Mouse (Mus musculus) frontal cortex, adult 2 months (tissue): ENCODE measurements at regions not wholly inside any gene's neighbourhood (a gene's known extent, or its start where the extent isn't known, plus 50 kb on each side); places are given as distances from the start of the nearest gene placed in this dataset.
"Not testable (repeated sequence)": the region's sequence is repeated elsewhere in the genome, so short reads cannot be mapped to it uniquely, and the experiment has no call there.

Experiments
- DNase-seq, 2 experiments: peaks; one replicate each; pipeline ENCODE4 v3.0.0; 2022; ENCODE audit warnings: low spot score in 1 of 2; ENCODE audit errors: extremely low spot score in 1 of 2

GRCm38 (mm10) chr2:10658317-10658716 is 288.0 kb downstream of the Sfmbt2 start:
- peak; percentile 10 to 21 for DNase-seq

GRCm38 (mm10) chr2:10667915-10668314 is 297.6 kb downstream of the Sfmbt2 start:
- not testable (repeated sequence) for DNase-seq

DNA sequence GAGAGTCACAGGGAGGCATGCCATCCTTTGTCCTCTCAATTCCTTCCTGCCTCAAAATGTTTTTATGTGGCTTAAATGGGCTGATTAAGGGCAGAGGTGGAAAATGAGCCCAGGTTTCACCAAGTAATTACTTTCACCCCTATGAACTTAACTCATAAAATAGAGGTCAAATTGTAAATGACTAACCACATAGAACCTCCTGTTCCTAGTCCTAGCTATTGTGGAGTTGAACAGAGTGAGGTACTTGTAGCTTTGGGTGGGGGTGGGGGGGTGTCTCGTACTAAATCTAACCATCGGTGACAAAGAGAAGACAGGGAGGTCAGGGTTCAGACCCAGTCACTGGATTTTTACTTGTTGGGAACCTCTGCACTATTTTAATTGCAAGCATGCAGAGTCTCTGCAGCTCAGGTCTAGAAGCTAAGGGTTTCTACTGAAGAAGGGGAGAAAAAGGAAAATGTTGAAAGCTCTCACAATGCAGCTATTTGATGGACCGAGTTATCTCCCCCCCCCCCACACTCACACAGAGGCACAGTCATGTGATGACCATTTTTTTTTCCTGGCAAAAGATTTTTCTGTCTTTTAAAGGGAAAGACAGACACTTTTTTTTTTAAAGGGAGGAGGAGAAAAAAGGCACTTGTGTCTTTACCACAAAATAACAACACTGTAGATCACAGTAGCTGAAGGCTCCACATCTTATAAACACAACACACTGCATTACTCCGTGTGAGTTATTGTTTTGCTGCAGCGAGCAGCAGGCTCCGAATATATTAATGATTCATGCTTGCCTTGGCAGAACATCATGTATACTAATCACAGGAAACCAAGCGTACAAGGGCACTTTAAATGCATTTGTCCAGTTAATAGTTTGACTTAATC is 300.4 kb downstream of the Sfmbt2 start:
- DNase-seq = peak in 1 of 2 experiments; percentile 6

DNA sequence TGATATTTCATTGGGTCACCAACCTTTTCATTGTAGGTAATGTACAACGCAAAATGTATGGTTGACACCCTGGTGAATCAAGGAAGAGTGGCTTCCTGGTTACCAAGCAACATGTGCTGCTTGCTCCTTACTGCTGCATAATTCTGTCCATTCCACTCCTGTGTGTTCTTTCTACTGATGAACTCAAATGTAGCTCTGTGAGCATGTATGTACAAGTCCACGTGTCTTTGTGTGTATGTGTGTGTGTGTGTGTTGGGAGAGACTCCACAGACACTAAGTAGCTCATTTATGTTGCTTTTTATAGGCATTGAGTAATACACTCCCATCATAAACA is 301.0 kb downstream of the Sfmbt2 start:
- DNase-seq = no peak

DNA sequence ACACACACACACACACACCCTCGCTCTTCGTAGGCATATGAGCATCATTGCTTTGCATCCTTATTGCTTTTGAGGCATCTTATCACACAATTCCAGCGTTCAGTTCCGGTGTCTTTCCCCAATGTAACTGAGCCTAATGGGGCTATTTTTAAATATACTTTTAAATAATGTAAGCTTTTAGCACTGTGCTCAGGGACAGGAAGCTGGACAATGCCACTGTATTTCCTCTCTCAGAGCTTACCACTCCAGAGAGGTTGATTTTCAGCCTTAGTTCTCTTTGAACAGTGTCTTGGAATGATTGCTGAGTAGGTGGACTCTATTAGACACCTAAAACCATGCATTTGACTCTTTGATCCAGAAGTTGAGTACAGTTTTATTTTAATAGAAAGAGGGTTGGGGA is 301.9 kb downstream of the Sfmbt2 start:
- DNase-seq = no peak

DNA sequence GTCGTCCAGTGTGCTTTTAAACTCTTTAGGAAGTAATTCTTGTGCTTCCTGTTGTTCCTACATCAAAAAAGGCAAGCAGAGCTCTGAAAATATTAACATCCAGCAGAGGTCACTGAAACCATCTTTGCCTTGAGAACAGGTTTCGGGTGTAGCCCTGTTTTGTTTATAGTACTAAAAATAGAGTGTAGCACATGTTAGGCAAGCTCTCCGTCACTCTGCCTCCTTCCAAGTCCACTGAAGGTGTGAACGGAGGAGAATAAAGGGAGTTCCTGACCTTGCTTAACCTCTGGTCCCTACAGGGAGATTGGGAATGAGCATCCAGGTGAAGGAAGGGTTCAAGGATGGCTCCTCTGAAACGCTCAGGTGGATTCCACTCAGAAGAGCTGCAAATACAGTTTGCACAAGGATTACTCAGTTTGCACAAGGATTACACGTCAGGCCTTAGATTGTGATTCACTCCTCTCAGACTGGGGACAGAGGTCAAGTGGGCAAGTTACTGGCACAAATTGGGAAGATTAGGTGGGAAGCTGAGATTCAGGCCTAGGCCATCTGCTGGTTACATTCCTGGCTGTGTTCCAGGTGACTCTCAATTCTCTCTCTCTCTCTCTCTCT is 304.5 kb downstream of the Sfmbt2 start:
- no peak for DNase-seq

- peak in 1 of 2 experiments; percentile 28 for DNase-seq
Observed at GRCm38 (mm10) chr2:10701459-10701858, 331.1 kb downstream of the Sfmbt2 start.

DNA sequence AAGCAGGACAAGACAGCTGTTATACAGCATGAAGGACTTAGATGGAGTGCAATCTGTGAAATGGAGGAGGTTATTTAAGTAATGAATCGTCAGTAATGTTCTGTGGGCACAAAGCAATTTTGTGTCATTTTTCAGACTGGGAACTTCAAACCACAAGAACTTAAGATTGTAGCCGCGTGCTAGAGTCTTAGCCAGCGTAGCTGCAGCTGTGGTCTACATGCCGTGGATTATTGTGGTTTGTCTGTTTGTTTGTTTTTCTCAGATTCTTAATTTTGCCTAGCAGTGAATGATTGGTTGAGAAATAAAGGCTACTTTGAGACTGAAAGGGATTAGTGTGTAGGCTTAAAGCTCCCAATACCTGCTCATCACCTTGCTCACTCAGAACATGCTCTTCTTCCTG is 348.1 kb downstream of the Sfmbt2 start:
- DNase-seq = no peak

DNA sequence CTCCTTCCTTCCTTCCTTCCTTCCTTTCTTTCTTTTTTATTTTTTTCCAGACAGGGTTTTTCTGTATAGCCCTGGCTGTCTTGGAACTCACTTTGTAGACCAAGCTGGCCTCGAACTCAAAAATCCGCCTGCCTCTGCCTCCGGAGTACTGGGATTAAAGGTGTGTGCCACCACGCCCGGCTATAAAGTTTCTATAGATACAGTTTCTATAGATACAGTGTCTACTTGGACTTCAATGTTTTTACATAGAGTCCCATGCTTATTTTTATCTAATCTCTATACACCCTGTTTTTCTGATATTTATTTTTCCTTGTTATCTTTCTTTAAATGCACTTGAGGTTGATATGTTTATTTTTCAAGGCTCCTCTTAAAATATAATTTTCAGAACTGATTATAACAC is 364.0 kb downstream of the Sfmbt2 start:
- DNase-seq = not testable (repeated sequence)

GRCm38 (mm10) chr2:10736696-10737457 is 366.6 kb downstream of the Sfmbt2 start:
- DNase-seq = peak in 1 of 2 experiments; percentile 26

DNA sequence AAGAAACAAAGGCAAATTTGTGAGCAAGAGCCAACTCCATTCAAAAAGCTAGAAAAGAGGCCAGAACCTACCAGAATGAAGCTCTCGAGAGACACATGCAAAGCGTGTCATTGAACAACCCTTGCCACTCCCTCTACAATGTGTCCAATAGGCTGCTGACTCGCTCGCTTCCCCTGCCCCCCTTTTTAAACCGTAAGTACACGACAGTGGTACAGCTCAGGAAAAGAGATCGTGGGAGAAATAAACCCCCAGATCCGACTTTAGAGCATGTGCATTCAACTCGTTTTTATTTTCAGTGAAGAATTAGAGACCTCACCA is 367.1 kb downstream of the Sfmbt2 start:
- peak in 1 of 2 experiments; percentile 48 for DNase-seq

DNA sequence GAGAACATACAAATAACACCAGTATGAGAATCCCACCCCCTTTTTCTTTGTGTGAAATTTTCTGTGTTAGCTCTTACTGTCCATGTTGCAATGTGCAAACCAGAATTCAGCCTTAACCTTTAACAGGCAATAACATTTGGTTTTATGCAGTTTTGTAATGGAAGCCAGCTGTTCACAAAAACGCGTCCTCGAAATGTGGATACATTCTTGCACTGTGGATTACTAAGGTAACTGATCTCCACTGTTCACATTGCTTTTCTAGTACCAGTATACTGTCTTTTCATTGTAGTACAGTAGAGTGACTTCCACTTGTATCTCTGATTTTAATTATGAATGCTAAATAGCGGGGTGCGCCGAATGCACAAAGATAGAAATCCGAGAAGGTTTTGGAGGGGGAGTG is 374.8 kb downstream of the Sfmbt2 start:
- no peak for DNase-seq

DNA sequence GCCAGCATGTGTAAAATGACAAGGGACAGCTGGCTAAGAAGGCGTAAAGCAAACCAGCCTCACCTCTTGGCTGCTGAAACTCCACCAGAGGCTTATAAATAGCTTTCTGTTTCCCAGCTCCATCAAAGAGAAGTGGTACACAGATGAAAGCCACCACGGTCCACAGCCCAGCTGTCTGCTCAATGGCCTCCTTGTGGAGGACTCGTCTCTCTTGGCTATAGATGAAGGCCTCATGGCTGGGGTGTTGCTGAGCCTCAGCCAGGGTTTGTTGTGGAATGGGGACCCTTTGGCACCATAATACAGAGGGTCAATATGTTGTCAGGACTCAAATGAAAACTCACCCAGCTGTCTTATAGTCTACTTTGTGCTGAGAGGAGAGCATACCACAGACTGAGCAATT is 385.1 kb downstream of the Sfmbt2 start:
- DNase-seq = peak; percentile 61 to 66

GRCm38 (mm10) chr2:10757202-10757840 is 387.0 kb downstream of the Sfmbt2 start:
- no peak for DNase-seq

DNA sequence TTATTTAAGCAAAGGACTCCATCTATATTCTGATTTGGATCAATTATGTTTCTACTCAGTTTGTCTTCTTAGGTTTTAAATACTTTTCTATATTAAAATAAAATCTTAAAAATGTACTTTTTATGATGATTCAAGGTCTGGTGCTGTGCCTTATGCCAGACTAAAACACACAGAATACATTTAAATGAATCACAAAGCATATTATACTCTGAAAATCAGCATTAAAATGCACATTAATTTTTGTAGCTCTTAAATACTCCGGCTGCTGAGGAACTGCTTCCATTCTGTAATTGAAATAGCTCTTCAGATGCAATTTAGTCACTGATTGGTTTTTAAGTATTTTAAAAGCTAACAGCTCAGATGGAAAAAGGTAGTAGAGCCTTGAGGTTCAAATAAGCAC is 387.6 kb downstream of the Sfmbt2 start:
- no peak for DNase-seq

DNA sequence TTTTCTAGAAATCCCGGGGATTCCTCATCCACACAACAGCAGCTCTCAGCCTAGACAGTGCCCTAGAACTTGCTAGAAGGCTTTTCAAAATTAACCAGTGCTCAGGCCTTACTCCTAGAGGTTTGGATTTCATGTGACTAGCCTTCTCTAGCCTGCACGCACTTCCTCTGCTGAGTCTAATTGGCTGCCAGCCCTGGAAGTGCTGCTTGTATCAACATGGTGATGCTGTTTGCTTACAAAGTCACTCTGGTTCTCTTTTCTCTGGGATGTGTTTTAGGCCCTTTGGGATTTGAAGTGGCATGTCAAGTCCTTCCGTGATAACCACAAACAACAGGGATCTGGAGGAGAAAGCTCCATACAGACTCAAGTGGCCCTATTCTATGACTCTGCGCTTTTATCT is 391.9 kb downstream of the Sfmbt2 start:
- peak in 1 of 2 experiments; percentile 10 for DNase-seq

- no peak for DNase-seq
Observed at GRCm38 (mm10) chr2:10783071-10783470, 388.8 kb upstream of the Prkcq start.

GRCm38 (mm10) chr2:10783594-10783993 is 388.3 kb upstream of the Prkcq start:
- DNase-seq = no peak

DNA sequence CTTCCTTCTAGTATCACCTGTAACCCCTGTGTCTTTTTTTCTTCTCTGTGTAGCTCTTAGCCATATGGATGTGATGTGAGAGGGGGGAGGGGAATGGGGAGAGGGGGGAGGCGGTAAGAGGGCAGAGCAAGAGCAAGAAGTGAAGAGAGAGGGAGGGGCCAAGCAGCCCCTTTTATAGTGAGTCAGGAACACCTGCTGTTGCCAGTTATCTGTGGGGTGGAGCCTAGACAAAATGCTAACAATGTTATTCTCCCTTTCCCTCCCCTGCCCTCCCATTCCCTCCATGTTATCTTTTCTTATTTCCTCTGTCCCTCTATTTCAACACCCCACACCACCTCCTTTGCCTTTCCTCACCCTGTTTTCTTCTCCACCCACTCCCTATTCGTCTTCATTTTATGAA is 387.6 kb upstream of the Prkcq start:
- no peak for DNase-seq

- peak in 1 of 2 experiments; percentile 93 for DNase-seq
Observed at GRCm38 (mm10) chr2:10785156-10785555, 386.8 kb upstream of the Prkcq start.

DNA sequence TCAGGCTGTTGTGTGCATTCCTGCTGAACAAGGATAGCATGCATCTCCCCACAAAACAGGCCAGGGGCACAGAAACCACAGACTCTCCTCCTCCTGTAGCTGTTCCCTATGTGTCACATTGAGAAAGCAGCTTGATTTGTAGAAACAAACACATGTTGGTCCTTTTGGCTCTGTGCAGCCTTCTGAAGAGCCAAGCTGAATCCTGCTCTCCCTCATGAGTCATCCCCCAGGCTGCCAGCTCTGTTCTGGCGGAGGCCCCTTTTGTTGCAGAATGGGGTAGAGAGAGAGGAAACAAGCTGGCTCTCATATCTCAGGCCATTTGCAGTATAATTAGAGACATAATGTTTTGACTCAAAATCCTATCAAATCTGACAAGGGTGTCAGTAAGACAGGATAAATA is 383.4 kb upstream of the Prkcq start:
- peak; percentile 42 to 80 for DNase-seq
